Mouse (Mus musculus) spleen, adult 2 months (tissue): ENCODE measurements around the gene Pdk2.

Experiments used
- CTCF ChIP-seq: fragments of 200-500 bp; IDR thresholded peaks from 2 replicates; pipeline ENCODE4 v1.5.1; 2011; ENCODE audit warnings: mild to moderate bottlenecking, inconsistent platforms; ENCODE audit not compliant: insufficient read depth, insufficient read length, insufficient replicate concordance; ENCODE audit errors: extremely low read depth
- POLR2A ChIP-seq: fragments of 200-500 bp; IDR thresholded peaks from 2 replicates; pipeline ENCODE4 v1.6.1; 2011; ENCODE audit warnings: low read depth, low read length, inconsistent platforms

DNA sequence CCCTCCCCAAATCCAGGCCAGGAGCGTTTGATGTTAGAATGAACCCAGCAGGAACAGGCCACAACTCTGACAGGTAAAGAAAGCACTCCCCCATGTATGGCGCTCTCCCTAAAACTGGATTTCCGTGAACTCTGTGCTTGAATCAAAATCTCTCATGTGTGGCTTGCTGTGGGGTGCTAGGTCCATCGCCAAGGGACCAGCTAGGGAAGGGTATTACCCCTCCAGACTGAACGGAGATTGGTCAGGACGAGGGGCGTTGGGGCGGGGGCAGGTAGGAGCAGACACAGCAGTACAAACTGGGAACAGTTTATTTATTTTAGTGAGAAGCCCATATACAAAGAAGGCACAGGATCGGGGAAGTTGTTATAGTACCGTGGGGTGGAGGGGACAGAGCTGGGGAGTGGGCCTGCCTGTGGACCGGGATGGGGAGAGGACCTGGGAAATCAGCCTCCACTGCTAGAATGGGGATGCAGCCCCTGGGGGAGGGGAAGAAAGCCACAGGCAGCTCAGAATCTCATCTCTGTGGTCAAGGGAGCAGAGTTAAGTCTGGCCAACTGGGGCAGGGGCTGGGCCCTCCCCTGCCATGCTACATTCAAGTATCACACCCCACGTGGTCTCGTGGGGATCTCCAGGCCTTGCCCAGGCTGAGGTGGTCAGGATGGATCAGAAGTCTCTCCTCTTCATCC is 3.2 kb upstream of the Pdk2 start:
- no peak for TF ChIP-seq POLR2A
- TF ChIP-seq CTCF: no peak
